Mouse (Mus musculus) lung, embryonic 14.5 days (tissue): ENCODE measurements around the gene Xpnpep3. TPM values are rescaled to one million over a fixed set of nuclear protein-coding genes. Genes with fewer than 3 reads are reported as not detected.

Experiments
- ATAC-seq: fragments of 200-750 bp; cut with Nextera tagmentation; 2 replicates; pipeline ENCODE4 v1.8.0; 2017; ENCODE audit warnings: mild to moderate bottlenecking, moderate TSS enrichment, moderate library complexity; ENCODE audit not compliant: insufficient read depth
- DNase-seq: peaks from one replicate; pipeline ENCODE4 v3.0.0-alpha.2; 2015
- H3K27ac ChIP-seq: fragments of 300-500 bp; sonication (generic); 2 replicates; pipeline ENCODE4 v1.5.1; 2014; ENCODE audit warnings: low read depth, mild to moderate bottlenecking, moderate library complexity
- H3K27me3 ChIP-seq: fragments of 300-500 bp; sonication (generic); 2 replicates; pipeline ENCODE4 v1.6.1; 2014; ENCODE audit warnings: low read length, control low read depth; ENCODE audit not compliant: insufficient read depth
- H3K36me3 ChIP-seq: fragments of 300-500 bp; sonication (generic); 2 replicates; pipeline ENCODE4 v1.6.1; 2014; ENCODE audit warnings: control low read depth; ENCODE audit not compliant: insufficient read depth
- H3K4me1 ChIP-seq: fragments of 300-500 bp; sonication (generic); 2 replicates; pipeline ENCODE4 v1.6.1; 2014; ENCODE audit warnings: antibody characterized with exemption, control low read depth; ENCODE audit not compliant: insufficient read depth
- H3K4me2 ChIP-seq: fragments of 300-500 bp; sonication (generic); 2 replicates; pipeline ENCODE4 v1.6.1; 2014; ENCODE audit warnings: mild to moderate bottlenecking
- H3K4me3 ChIP-seq: fragments of 300-500 bp; sonication (generic); 2 replicates; pipeline ENCODE4 v1.5.1; 2014; ENCODE audit warnings: low read depth, low read length
- H3K9ac ChIP-seq: fragments of 300-500 bp; sonication (generic); 2 replicates; pipeline ENCODE4 v1.6.1; 2014
- H3K9me3 ChIP-seq: fragments of 300-500 bp; sonication (generic); 2 replicates; pipeline ENCODE4 v1.6.1; 2016; ENCODE audit warnings: low read depth, low read length, control low read depth
- CTCF ChIP-seq: IDR thresholded peaks from 2 replicates; pipeline ENCODE4 v1.5.1; 2016; ENCODE audit warnings: antibody characterized with exemption, low read depth
- WGBS: fragments of 180-500 bp; shearing (Covaris S2); extraction: QIAGEN DNeasy Blood & Tissue Kit; methylation state at CpG from one replicate; pipeline ENCODE4 v1.1.7; 2014; 5-methylcytosine and 5-hydroxymethylcytosine counted together
- polyA plus RNA-seq: library from polyadenylated mRNA; unstranded; fragments of >200 nt; fragmentation: Nextera tagmentation; extraction: Ambion mirVana; gene quantifications from 2 replicates; pipeline ENCODE4 v1.2.1, GENCODE M21; 2014

The Xpnpep3 gene
- 8.6 and 9.6 TPM in 2 replicates for polyA plus RNA-seq

DNA sequence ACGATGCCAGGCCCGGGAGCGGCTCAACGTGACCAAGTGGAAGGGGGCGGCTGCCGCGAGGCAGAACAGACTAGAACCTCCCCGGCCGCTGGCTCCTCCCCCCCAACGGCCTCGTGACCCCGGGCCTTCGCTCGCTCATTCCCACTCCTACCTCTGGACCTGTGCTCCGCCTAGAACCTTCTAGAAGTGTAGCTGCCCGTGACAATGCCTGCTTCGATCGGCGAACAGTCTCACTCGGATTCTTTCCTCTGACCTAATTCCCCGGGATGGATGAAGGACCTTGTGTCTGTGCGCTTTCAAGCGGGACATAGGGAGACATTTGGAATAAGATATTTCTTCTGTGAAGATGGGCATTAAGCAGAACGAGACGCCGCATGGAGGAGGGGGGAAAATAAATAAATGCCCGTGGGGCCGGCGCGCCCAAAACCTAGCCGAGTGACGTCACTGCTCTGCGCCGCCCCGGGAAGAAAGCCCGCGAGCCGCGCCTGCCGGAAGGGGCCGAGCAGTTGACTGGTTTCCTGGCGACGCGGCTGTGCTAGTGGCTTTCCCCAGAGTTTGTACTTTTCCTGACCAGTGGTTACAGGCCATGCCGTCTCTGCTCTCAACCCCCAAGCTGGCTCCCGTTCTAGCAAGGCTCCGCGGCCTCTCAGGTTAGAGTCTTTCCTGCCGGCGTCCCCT is at the start of gene Xpnpep3, which contains the start of gene St13:
Gene Xpnpep3 (plus strand): TSS at position 501 of the 678 bp plus-strand sequence.
Gene St13 (minus strand): TSS at position 440 of the 678 bp plus-strand sequence.
- H3K4me3 ChIP-seq = peak within 1 kb of the TSS; percentile 83
- WGBS = under 1% methylated on average over 50 of the region's 50 CpGs
- peak within 1 kb of the TSS; percentile 83 for H3K27ac ChIP-seq
- no peak for TF ChIP-seq CTCF
- H3K9me3 ChIP-seq = no peaks in the 10 kb centered on the region
- peaks cover 4% of the 10 kb centered on the region; the same call in 1 of the 2 replicates for H3K36me3 ChIP-seq
- H3K27me3 ChIP-seq = no peaks in the 10 kb centered on the region
- peak within 1 kb of the TSS; percentile 86 for H3K4me2 ChIP-seq
- DNase-seq (peak; percentile 98), ATAC-seq (peak; percentile 99)
- 0 out of 2 replicates have a peak, but pooled peaks cover 6% of the 10 kb centered on the region for H3K4me1 ChIP-seq
- H3K9ac ChIP-seq = peak within 1 kb of the TSS; percentile 95

- Histone ChIP-seq H3K9me3 (no peaks in the 10 kb centered on the region), H3K36me3 (no peaks in the 10 kb centered on the region), H3K4me2 (no peak overlapping the region), H3K4me1 (peaks cover 3% of the 10 kb centered on the region; the same call in 1 of the 2 replicates), H3K27me3 (no peaks in the 10 kb centered on the region), H3K4me3 (no peak overlapping the region), H3K9ac (no peak overlapping the region), H3K27ac (0 out of 2 replicates have a peak overlapping the region, but pooled peaks have one; percentile 30)
- 24% methylated on average over 1 of the region's 1 CpGs for WGBS
- ATAC-seq = no peak
- DNase-seq = peak; percentile 45
- no peak for TF ChIP-seq CTCF
Observed at GRCm38 (mm10) chr15:81350401-81350800, 49.5 kb upstream of the Xpnpep3 start.

- H3K27me3 ChIP-seq = no peaks in the 10 kb centered on the region
- 55% methylated on average over 1 of the region's 1 CpGs for WGBS
Observed at GRCm38 (mm10) chr15:81352638-81353037, 47.3 kb upstream of the Xpnpep3 start.

GRCm38 (mm10) chr15:81355146-81355761 is 44.7 kb upstream of the Xpnpep3 start:
- 64% methylated on average over 3 of the region's 3 CpGs for WGBS
- Histone ChIP-seq H3K4me3 (no peak overlapping the region), H3K4me1 (peaks cover 8% of the 10 kb centered on the region), H3K9ac (no peak overlapping the region), H3K27ac (no peak overlapping the region), H3K4me2 (no peak overlapping the region), H3K36me3 (no peaks in the 10 kb centered on the region), H3K9me3 (no peaks in the 10 kb centered on the region), H3K27me3 (no peaks in the 10 kb centered on the region)
- ATAC-seq (no peak), DNase-seq (peak; percentile 79)
- TF ChIP-seq CTCF = peak; percentile 78

More at GRCm38 (mm10) chr15:81352638-81353037, 47.3 kb upstream of the Xpnpep3 start:
- H3K4me3 ChIP-seq = no peak overlapping the region
- peak; percentile 7 for DNase-seq
- H3K4me1 ChIP-seq = peaks cover 3% of the 10 kb centered on the region; the same call in 1 of the 2 replicates
- no peaks in the 10 kb centered on the region for H3K36me3 ChIP-seq
- no peak overlapping the region for H3K9ac ChIP-seq
- H3K27ac ChIP-seq = no peak overlapping the region
- H3K4me2 ChIP-seq = no peak overlapping the region
- TF ChIP-seq CTCF = peak; percentile 24
- H3K9me3 ChIP-seq = no peaks in the 10 kb centered on the region
- no peak for ATAC-seq

- Histone ChIP-seq H3K27me3 (no peaks in the 10 kb centered on the region), H3K4me2 (no peak overlapping the region), H3K9me3 (no peaks in the 10 kb centered on the region), H3K4me3 (no peak overlapping the region), H3K36me3 (no peaks in the 10 kb centered on the region), H3K4me1 (peaks cover 6% of the 10 kb centered on the region), H3K27ac (no peak overlapping the region), H3K9ac (no peak overlapping the region)
- DNase-seq (no peak), ATAC-seq (no peak)
- no peak for TF ChIP-seq CTCF
- WGBS = 39% methylated on average over 5 of the region's 5 CpGs
Observed at GRCm38 (mm10) chr15:81356946-81357345, 43.0 kb upstream of the Xpnpep3 start.

DNA sequence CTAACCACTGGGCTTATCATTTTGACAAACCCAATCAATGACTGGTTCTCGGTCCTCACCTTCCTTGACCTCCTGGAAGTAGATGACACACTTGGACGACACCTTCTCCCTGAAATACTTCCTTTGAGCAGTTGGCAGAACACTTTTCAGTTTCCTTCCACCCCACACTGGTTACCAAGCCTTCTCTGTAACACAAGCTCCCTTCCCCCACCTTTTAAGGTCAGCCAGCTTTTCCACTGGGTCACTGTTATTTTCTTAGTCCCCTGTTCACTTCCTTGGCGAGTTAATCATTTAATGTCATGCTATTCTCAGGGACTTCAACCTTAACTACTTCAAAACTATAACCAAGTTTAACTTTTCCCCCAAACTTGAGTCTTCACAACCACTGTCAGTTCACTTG is 41.0 kb upstream of the Xpnpep3 start:
- Histone ChIP-seq H3K27me3 (no peaks in the 10 kb centered on the region), H3K4me3 (no peak overlapping the region), H3K27ac (no peak overlapping the region), H3K9ac (no peak overlapping the region), H3K9me3 (no peaks in the 10 kb centered on the region), H3K36me3 (peaks cover 16% of the 10 kb centered on the region), H3K4me2 (no peak overlapping the region), H3K4me1 (peaks cover 6% of the 10 kb centered on the region)
- ATAC-seq = no peak
- TF ChIP-seq CTCF = no peak
- DNase-seq = no peak
- 74% methylated on average over 3 of the region's 3 CpGs for WGBS

GRCm38 (mm10) chr15:81359421-81359820 is 40.5 kb upstream of the Xpnpep3 start:
- Histone ChIP-seq H3K9ac (no peak overlapping the region; the same call in 1 of the 2 replicates), H3K27me3 (no peaks in the 10 kb centered on the region), H3K36me3 (peaks cover 21% of the 10 kb centered on the region), H3K4me1 (peaks cover 6% of the 10 kb centered on the region), H3K4me3 (peak overlapping the region; percentile 75), H3K4me2 (peak overlapping the region; percentile 74), H3K9me3 (no peaks in the 10 kb centered on the region), H3K27ac (no peak overlapping the region)
- TF ChIP-seq CTCF = no peak
- 82% methylated on average over 5 of the region's 5 CpGs for WGBS
- DNase-seq (no peak), ATAC-seq (no peak)
